Mouse (Mus musculus) cerebellum, adult 2 months (tissue): ENCODE results near the gene Lemd2.

Experiments
- CTCF ChIP-seq: fragments of 200-500 bp; IDR thresholded peaks from 2 replicates; pipeline ENCODE4 v1.5.1; 2011; ENCODE audit warnings: low read depth, mild to moderate bottlenecking, control low read depth, low read length, moderate library complexity, borderline replicate concordance; ENCODE audit not compliant: insufficient read depth
- POLR2A ChIP-seq: fragments of 200-500 bp; IDR thresholded peaks from 2 replicates; pipeline ENCODE4 v1.6.1; 2011; ENCODE audit warnings: low read length, control low read depth, borderline replicate concordance; ENCODE audit not compliant: insufficient read depth

- TF ChIP-seq POLR2A (no peak), CTCF (no peak)
Observed at GRCm38 (mm10) chr17:27186068-27186467, 18.2 kb downstream of the Lemd2 start.
